Mouse (Mus musculus) kidney, embryonic 15.5 days (tissue): ENCODE data around the gene Jtb. TPM values are rescaled to one million over a fixed set of nuclear protein-coding genes. Genes with fewer than 3 reads are reported as not detected.

ENCODE experiments used
- ATAC-seq: fragments of 200-750 bp; cut with Nextera tagmentation; replicated peaks from 2 replicates; pipeline ENCODE4 v1.8.0; 2017; ENCODE audit warnings: moderate TSS enrichment; ENCODE audit not compliant: low FRiP score
- H3K27ac ChIP-seq: fragments of 300-500 bp; sonication (generic); 2 replicates; pipeline ENCODE4 v1.5.1; 2015; ENCODE audit warnings: mild to moderate bottlenecking, inconsistent platforms
- H3K27me3 ChIP-seq: fragments of 300-500 bp; sonication (generic); 2 replicates; pipeline ENCODE4 v1.6.1; 2015; ENCODE audit warnings: inconsistent platforms
- H3K36me3 ChIP-seq: fragments of 300-500 bp; sonication (generic); 2 replicates; pipeline ENCODE4 v1.6.1; 2015; ENCODE audit warnings: inconsistent platforms
- H3K4me1 ChIP-seq: fragments of 300-500 bp; sonication (generic); 2 replicates; pipeline ENCODE4 v1.6.1; 2015; ENCODE audit warnings: inconsistent platforms
- H3K4me2 ChIP-seq: fragments of 300-500 bp; sonication (generic); 2 replicates; pipeline ENCODE4 v1.6.1; 2015; ENCODE audit warnings: moderate library complexity, mild to moderate bottlenecking, inconsistent platforms
- H3K4me3 ChIP-seq: fragments of 300-500 bp; sonication (generic); replicated peaks from 2 replicates; pipeline ENCODE4 v1.5.1; 2015; ENCODE audit warnings: mild to moderate bottlenecking, inconsistent platforms
- H3K9ac ChIP-seq: fragments of 300-500 bp; sonication (generic); 2 replicates; pipeline ENCODE4 v1.6.1; 2015; ENCODE audit warnings: mild to moderate bottlenecking, inconsistent platforms
- H3K9me3 ChIP-seq: fragments of 300-500 bp; sonication (generic); replicated peaks from 2 replicates; pipeline ENCODE4 v1.6.1; 2016; ENCODE audit warnings: inconsistent platforms
- WGBS: fragments of 180-500 bp; shearing (Covaris S2); methylation state at CpG from one replicate; pipeline ENCODE4 v1.1.7; 2015; ENCODE audit warnings: mixed read lengths; 5-methylcytosine and 5-hydroxymethylcytosine counted together
- polyA plus RNA-seq: library from polyadenylated mRNA; unstranded; fragments of >200 nt; fragmentation: Nextera tagmentation; extraction: Ambion mirVana; gene quantifications from 2 replicates; pipeline ENCODE4 v1.2.1, GENCODE M21; 2015

The Jtb gene
- 96.9 and 105 TPM in 2 replicates for polyA plus RNA-seq

DNA sequence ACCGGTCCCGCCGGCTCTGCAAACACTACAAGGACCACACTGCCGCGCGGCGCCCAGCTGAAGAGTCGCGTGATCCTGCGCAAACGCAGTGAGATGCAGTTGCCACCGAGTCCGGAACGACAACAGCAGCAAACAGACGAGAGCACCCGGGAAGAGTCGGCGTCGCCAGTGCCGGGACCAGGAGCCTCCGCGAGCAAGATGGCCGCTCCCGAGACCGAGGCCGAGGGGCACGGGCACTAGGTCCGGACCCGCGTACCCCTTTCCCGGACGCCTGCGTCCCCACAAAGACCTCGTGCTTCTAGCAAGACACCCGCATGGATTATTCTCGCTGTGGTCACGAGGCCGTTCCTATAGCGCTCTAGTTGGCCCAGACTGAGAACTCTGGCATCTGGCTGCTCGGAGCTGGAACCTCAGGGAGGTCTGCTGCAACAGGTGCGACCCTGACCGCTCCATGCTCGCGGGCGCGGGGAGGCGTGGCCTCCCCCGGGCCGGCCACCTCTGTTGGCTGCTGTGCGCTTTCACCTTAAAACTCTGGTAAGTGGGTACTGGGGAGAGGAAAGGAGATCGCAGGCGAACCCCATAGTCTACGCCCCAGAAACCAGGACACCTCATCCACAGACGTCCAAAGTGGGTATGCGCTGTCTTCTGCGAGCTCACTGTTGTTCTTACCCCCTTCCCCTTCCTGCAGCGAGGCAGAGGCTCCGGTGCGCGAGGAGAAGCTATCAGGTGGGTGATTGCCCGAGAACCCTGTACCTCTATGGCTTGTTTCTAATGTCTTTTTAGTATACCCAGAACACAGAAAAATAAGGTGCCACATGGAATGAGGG is at the start of gene Jtb:
TSS of gene Jtb (plus strand) at position 91 of the 827 bp plus-strand sequence.
- peaks cover 13% of the 10 kb centered on the region for H3K4me1 ChIP-seq
- no peaks in the 10 kb centered on the region for H3K27me3 ChIP-seq
- peak within 1 kb of the TSS; percentile 85 for H3K4me3 ChIP-seq
- ATAC-seq, result peak; percentile 97
- peak within 1 kb of the TSS; percentile 82 for H3K4me2 ChIP-seq
- no peaks in the 10 kb centered on the region for H3K9me3 ChIP-seq
- H3K9ac ChIP-seq, result peak within 1 kb of the TSS; percentile 73
- under 1% methylated on average over 61 of the region's 61 CpGs for WGBS
- H3K27ac ChIP-seq, result peak within 1 kb of the TSS; percentile 97
- H3K36me3 ChIP-seq, result peaks cover 33% of the 10 kb centered on the region

DNA sequence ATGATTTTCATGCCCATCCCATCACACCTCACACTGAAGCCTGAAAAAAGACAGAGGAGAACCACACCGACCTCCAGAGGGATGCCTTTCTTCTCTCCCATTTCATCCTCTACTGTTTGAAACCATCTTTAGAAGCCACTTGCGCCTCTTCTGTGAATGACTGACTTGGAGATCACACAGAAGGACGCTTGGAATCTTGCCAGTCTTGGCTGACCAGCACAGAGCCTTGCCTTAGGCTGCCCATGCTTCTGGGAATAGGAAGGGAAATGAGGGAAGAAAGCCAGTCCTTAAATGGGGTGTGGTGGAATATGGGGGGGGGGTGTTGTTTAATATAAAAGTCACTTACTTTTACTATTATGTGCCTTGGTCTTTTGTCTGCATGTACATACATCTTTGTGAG is 47.8 kb upstream of the Jtb start:
- Histone ChIP-seq H3K27ac (no peak overlapping the region), H3K4me3 (no peak overlapping the region), H3K36me3 (no peaks in the 10 kb centered on the region), H3K4me2 (no peak overlapping the region), H3K27me3 (no peaks in the 10 kb centered on the region), H3K9me3 (no peaks in the 10 kb centered on the region), H3K9ac (no peak overlapping the region), H3K4me1 (no peaks in the 10 kb centered on the region)
- 82% methylated on average over 3 of the region's 3 CpGs for WGBS
- no peak for ATAC-seq

DNA sequence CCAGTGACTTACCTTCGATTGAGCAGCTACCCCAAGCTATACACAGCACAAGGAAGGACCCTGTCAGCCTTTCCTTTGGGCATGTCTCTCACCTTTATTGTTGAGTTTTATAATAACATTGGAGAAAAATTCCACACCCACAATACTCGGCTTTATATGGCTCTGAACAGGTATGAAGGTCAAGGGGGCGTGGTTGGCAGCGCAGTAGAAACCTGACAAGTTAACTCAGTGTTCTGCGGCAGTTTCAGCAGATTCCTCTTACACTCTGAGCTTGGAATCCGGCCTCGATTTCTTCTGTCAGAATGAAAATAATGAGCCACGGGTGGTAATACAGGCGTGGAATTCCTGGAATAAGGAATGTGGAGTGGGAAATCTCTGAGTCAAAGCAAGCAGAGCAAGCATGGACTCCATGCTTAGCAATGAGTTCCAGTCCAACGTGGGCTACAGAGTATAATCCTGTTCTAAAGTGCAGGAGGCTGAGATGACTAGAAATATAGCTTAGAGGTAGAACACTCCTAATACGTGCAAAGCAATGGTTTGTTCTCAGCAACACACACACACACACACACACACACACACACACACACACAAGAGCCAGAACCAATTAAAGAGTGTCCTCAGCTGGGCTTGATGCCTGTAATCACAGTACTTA is 40.4 kb upstream of the Jtb start:
- 82% methylated on average over 11 of the region's 11 CpGs for WGBS
- Histone ChIP-seq H3K36me3 (no peaks in the 10 kb centered on the region), H3K4me3 (no peak overlapping the region), H3K27ac (no peak overlapping the region), H3K9ac (no peak overlapping the region), H3K9me3 (no peaks in the 10 kb centered on the region), H3K4me1 (no peaks in the 10 kb centered on the region), H3K4me2 (no peak overlapping the region), H3K27me3 (no peaks in the 10 kb centered on the region)
- ATAC-seq, result no peak

DNA sequence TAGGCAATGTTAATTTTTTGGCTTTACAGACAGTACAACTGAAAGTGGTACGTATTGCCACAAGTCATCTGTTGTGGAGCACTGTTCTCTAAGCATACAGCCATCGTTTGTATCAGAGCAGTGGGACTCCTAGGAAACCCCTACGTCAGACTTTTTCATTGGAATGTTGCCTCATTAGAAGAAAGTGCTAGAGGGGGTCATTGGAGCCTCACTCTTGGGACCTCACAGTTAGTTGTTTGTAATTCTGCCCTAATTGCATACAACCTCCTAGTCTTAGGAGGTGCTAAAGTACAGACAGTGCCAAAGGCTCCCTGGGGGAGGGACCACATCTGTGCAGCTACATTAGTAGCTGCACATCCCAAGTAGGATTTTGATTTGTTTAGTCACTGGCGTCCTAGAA is 36.6 kb upstream of the Jtb start:
- 49% methylated on average over 4 of the region's 4 CpGs for WGBS
- Histone ChIP-seq H3K27ac (no peak overlapping the region), H3K27me3 (no peaks in the 10 kb centered on the region), H3K4me3 (no peak overlapping the region), H3K4me1 (no peaks in the 10 kb centered on the region), H3K36me3 (no peaks in the 10 kb centered on the region), H3K9ac (no peak overlapping the region), H3K9me3 (no peaks in the 10 kb centered on the region), H3K4me2 (no peak overlapping the region)
- ATAC-seq, result no peak

DNA sequence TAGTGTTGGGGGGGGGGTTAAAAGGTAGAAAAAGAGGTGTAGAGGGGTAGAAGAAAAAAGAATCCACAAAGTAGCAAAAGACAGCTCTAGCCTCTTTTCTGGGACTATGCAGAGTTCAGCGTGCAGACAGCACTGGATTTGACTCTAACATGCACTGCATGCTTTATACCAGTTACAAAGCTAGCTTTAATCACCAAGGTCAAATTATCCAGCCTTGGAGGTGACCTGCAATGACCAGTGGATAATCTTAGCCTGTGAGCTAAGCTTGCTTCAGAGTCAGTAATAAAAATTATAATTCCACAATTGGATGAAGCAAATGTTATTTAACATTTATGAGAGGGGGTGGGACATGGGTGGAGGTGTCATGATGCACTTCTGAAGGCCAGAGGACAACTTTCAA is 35.8 kb upstream of the Jtb start:
- H3K9ac ChIP-seq, result no peak overlapping the region
- H3K27me3 ChIP-seq, result no peaks in the 10 kb centered on the region
- no peak for ATAC-seq
- H3K9me3 ChIP-seq, result no peaks in the 10 kb centered on the region
- no peak overlapping the region for H3K4me2 ChIP-seq
- no peak overlapping the region for H3K4me3 ChIP-seq
- no peaks in the 10 kb centered on the region for H3K4me1 ChIP-seq
- whole genome bisulfite sequencing, result 68% methylated on average over 1 of the region's 1 CpGs
- no peak overlapping the region for H3K27ac ChIP-seq
- no peaks in the 10 kb centered on the region for H3K36me3 ChIP-seq

DNA sequence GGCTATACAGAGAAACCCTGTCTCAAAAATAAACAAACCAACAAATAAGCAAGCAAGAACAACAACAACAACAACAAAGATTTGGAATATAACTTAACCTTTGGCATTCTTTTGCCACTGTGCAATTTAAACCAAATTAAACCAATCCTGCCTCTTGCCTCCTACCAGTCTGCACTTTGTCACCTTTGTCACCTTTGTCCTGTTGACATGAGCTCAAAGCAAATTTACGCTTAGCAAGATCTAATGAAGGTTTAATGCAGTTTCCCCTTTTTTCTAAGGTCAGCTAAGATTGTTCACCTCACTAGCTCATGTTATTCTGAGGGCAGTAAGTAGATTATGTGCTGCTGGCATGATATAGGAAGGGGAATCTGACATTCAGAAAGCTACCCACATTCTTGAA is 33.8 kb upstream of the Jtb start:
- Histone ChIP-seq H3K4me3 (no peak overlapping the region), H3K27me3 (no peaks in the 10 kb centered on the region), H3K27ac (no peak overlapping the region), H3K36me3 (no peaks in the 10 kb centered on the region), H3K4me2 (no peak overlapping the region), H3K4me1 (no peaks in the 10 kb centered on the region), H3K9ac (no peak overlapping the region), H3K9me3 (no peaks in the 10 kb centered on the region)
- WGBS, result 75% methylated on average over 1 of the region's 1 CpGs
- ATAC-seq, result no peak

DNA sequence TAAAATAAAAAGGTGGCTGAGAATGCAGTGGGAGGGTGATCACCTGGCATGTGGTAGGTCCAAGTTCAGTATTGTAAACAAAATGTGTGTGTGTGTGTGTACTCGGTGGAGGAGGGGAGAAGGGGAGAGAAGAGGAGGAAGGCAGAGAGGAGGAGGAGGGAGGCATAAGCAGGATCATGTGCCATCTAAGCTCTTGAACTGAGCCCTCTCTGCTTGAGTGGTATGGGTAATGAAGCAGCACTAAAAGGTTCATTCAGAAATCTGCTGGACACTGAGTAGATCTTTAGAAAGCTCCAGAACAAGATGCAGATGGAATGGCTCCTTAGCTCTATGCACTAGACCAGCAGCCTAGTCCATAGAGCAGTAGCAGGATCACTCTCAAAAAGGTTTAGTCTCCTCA is 28.5 kb upstream of the Jtb start:
- peak; percentile 66 for ATAC-seq

DNA sequence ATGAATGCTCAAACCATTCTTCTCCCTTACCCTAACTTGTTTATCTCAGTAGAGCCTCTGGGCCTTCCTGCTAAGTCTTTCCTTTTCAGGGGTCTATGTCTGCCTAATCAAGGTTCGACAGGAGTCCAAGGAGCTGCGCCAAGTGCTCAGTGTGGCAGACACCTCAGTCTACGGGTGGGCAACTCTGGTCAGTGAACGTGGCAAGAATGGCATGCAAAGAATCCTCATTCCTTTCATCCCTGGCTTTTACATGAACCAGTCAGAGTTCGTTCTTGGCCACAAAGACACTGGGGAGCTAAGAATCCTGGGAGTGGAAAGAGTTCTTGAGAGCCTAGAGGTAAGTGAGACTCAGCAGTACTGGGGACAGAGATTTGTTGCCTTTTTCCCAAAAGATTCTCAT is 27.8 kb upstream of the Jtb start:
- H3K27ac ChIP-seq, result 0 out of 2 replicates have a peak overlapping the region, but pooled peaks have one; percentile 6
- peaks cover 10% of the 10 kb centered on the region for H3K4me1 ChIP-seq
- peaks cover 20% of the 10 kb centered on the region for H3K36me3 ChIP-seq
- H3K9me3 ChIP-seq, result no peaks in the 10 kb centered on the region
- H3K27me3 ChIP-seq, result no peaks in the 10 kb centered on the region
- 68% methylated on average over 5 of the region's 5 CpGs for WGBS
- H3K4me3 ChIP-seq, result no peak overlapping the region
- no peak overlapping the region for H3K4me2 ChIP-seq
- H3K9ac ChIP-seq, result no peak overlapping the region
- peak; percentile 30; the same call in 1 of the 2 replicates for ATAC-seq

More for the DNA sequence above, 28.5 kb upstream of the Jtb start:
- Histone ChIP-seq H3K4me2 (no peak overlapping the region), H3K27ac (0 out of 2 replicates have a peak overlapping the region, but pooled peaks have one; percentile 6), H3K9ac (no peak overlapping the region), H3K27me3 (no peaks in the 10 kb centered on the region), H3K9me3 (no peaks in the 10 kb centered on the region), H3K4me3 (no peak overlapping the region), H3K36me3 (peaks cover 13% of the 10 kb centered on the region), H3K4me1 (peaks cover 10% of the 10 kb centered on the region)
- WGBS, result 46% methylated on average over 1 of the region's 1 CpGs

DNA sequence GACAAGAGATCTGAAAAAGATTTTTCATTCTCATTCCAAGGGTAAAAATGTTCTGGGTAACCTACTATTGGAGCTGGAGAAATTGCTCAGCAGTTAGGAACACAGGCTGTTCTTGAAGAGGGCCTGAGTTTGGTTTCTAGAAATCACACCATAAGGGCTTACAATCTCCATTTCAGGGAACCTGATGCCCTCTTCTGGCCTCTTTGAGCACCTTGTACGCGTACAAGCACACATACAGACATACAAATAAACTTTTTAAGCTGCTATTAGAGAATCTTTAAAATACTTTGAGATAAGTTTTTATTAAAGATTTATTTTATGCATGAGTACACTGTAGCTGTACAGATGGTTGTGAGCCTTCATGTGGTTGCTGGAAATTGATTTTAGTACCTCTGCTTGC is 26.8 kb upstream of the Jtb start:
- H3K4me1 ChIP-seq, result peaks cover 12% of the 10 kb centered on the region
- no peaks in the 10 kb centered on the region for H3K9me3 ChIP-seq
- ATAC-seq, result no peak
- no peak overlapping the region for H3K4me3 ChIP-seq
- 94% methylated on average over 2 of the region's 2 CpGs for WGBS
- no peak overlapping the region for H3K9ac ChIP-seq
- no peak overlapping the region for H3K4me2 ChIP-seq
- peaks cover 30% of the 10 kb centered on the region for H3K36me3 ChIP-seq
- no peak overlapping the region for H3K27ac ChIP-seq
- no peaks in the 10 kb centered on the region for H3K27me3 ChIP-seq

DNA sequence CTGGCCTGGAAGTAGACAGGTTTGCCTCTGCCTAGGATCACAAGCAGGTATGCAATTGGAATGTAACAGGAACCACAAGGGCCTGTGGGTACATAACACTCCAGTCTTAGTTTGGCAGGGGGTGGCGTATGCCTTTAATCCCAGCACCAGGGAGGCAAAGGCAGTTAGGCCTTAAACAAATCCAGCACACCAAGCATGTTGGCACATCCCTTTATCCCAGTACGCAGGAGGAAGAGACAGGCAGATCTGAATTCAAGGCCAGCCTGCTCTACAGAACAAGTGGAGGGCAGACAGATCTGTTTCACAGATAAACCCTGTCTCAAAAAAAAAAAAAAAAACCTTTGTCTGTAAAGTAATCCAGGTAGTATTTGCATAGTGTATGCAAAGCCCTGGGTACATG is 22.7 kb upstream of the Jtb start:
- peaks cover 27% of the 10 kb centered on the region for H3K4me1 ChIP-seq
- no peak overlapping the region for H3K4me2 ChIP-seq
- ATAC-seq, result no peak
- H3K36me3 ChIP-seq, result peaks cover 61% of the 10 kb centered on the region
- 93% methylated on average over 2 of the region's 2 CpGs for WGBS
- H3K4me3 ChIP-seq, result no peak overlapping the region
- H3K27me3 ChIP-seq, result no peaks in the 10 kb centered on the region
- H3K9ac ChIP-seq, result no peak overlapping the region
- H3K27ac ChIP-seq, result no peak overlapping the region
- no peaks in the 10 kb centered on the region for H3K9me3 ChIP-seq

DNA sequence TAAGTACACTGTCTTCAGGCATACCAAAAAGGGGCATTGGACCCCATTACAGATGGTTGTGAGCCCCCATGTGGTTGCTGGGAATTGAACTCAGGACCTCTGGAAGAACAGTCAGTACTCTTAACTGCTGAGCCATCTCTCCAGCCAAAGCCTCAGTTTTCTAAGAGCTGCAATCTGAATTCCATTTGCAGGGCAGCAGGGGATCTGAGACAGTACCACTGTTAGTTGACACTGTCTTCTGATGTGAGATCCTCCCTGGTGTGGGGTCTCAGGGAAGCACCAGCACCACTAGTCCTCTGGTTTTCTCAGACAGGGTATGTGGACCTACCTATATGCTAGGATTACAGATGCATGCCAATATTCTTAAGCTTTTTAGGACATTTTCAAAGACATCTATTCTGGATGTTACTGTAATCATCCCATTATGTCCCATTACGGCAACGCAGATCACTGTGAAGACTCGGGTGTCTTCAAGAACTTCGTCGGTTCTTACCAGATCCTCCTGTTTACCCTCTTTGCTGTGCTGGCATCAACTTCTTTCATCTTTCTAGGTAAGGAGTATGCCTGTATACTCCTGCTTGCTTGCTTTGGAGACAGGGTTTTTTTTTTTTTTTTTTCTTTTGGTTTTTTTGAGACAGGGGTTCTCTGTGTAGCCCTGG is 21.4 kb upstream of the Jtb start:
- Histone ChIP-seq H3K36me3 (peaks cover 61% of the 10 kb centered on the region), H3K27me3 (no peaks in the 10 kb centered on the region), H3K4me1 (peaks cover 32% of the 10 kb centered on the region), H3K27ac (no peak overlapping the region), H3K9ac (no peak overlapping the region), H3K9me3 (no peaks in the 10 kb centered on the region), H3K4me3 (no peak overlapping the region), H3K4me2 (no peak overlapping the region)
- no peak for ATAC-seq
- 93% methylated on average over 5 of the region's 5 CpGs for WGBS
